Mouse (Mus musculus): ENCODE results near the gene Wdr82. TPM values are rescaled to one million over a fixed set of nuclear protein-coding genes. Genes with fewer than 3 reads are reported as not detected.
A peak's percentile ranks its signal among the peaks of the same experiment; 100 is the strongest.

Gene Wdr82
- polyA plus RNA-seq, 1 experiment from 2014 or later, result 38.1 TPM

- peak overlapping the region; percentile 90 for H3K9ac ChIP-seq
- peak overlapping the region; percentile 69 for H3K4me2 ChIP-seq
- H3K4me3 ChIP-seq (replicated peaks), result peak overlapping the region; percentile 71
- ATAC-seq (ENCODE audit: low FRiP score), result peak; percentile 85
- no peaks in the 10 kb centered on the region for H3K9me3 ChIP-seq
- H3K27me3 ChIP-seq, result peaks cover 49% of the 10 kb centered on the region
- H3K4me1 ChIP-seq, result peaks cover 50% of the 10 kb centered on the region
- WGBS, result under 1% methylated on average over 36 of the region's 36 CpGs
- peak overlapping the region; percentile 89 for H3K27ac ChIP-seq
- H3K36me3 ChIP-seq (replicated peaks), result peaks cover 27% of the 10 kb centered on the region
Observed at GRCm38 (mm10) chr9:106148541-106149398, 22.0 kb upstream of the Wdr82 start.

DNA sequence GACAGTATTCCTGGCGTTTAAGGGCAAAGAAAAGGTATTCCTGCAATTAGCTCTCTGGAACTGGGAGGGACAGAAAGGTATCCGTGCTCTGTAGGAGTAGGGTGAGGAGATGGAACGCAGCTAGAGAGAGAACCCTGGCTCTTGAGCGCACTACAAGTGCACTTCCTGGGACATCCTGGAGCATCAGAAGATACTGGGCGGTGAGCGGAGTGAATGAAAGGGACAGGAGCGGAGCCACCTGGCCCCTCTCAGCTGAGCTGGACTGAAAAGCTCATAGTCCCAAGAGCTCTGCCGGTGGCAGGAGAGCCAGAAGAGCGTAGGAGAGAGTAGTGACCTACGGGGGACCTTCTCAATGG, 21.4 kb upstream of the Wdr82 start:
- peak overlapping the region; percentile 89 for H3K27ac ChIP-seq
- peak overlapping the region; percentile 69 for H3K4me2 ChIP-seq
- peaks cover 45% of the 10 kb centered on the region for H3K4me1 ChIP-seq
- H3K9me3 ChIP-seq, result no peaks in the 10 kb centered on the region
- peaks cover 44% of the 10 kb centered on the region for H3K27me3 ChIP-seq
- peak overlapping the region; percentile 90 for H3K9ac ChIP-seq
- peaks cover 32% of the 10 kb centered on the region for H3K36me3 ChIP-seq (replicated peaks)
- peak overlapping the region; percentile 71 for H3K4me3 ChIP-seq (replicated peaks)
- WGBS, result 5% methylated on average over 10 of the region's 10 CpGs
- no peak for ATAC-seq (ENCODE audit: low FRiP score)

DNA sequence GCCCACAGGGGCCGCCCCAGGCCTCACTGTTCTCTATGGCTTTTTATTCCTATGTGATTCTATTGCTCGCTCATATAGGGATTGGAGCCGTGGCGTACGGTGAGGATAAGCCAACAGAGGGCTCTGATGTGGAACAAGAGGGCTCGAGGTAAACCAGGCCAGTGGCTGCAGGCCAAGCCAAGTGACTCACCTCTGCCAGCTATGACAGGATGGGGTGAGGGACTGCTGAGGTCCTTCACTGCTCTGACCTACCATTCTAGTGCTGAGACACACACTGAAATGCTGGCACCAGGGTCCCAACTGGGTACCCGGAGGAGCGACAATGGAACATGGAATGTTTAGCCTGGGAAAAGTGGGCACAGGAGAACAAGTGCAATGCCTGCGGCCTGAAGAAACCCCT, 16.6 kb upstream of the Wdr82 start:
- no peak for ATAC-seq (ENCODE audit: low FRiP score)
- peaks cover 55% of the 10 kb centered on the region for H3K4me1 ChIP-seq

DNA sequence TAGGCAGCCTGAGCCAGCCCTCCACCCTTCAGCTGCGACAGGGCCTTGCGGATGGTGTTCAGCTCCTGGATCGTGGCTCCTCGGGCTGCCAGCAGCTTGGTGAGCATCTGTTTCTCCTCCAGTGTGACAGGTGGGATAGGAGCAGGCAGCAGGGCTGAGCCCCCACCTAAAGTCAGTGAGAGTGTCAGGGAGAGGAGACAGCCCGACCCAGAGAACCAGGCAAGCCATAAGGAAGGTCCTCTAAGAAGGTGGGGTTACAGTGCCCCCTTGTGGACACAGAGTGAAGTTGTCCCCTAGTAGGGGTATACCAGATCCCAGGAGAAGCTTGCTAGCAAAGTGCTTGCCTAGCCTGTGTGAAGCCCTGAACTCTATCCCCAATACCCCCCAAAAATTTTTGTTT, 14.3 kb upstream of the Wdr82 start:
- H3K4me2 ChIP-seq, result no peak overlapping the region
- no peak overlapping the region for H3K4me3 ChIP-seq (replicated peaks)
- peaks cover 6% of the 10 kb centered on the region; the same call in 1 of the 2 replicates for H3K27me3 ChIP-seq
- H3K9ac ChIP-seq, result no peak overlapping the region
- H3K4me1 ChIP-seq, result peaks cover 42% of the 10 kb centered on the region
- peaks cover 25% of the 10 kb centered on the region for H3K36me3 ChIP-seq (replicated peaks)
- peak; percentile 65 for ATAC-seq (ENCODE audit: low FRiP score)
- H3K9me3 ChIP-seq, result no peaks in the 10 kb centered on the region
- peak overlapping the region; percentile 79; the same call in 1 of the 2 replicates for H3K27ac ChIP-seq
- WGBS, result 54% methylated on average over 5 of the region's 5 CpGs

More for the DNA sequence above, 16.6 kb upstream of the Wdr82 start:
- Histone ChIP-seq H3K36me3 (replicated peaks) (peaks cover 32% of the 10 kb centered on the region), H3K9me3 (no peaks in the 10 kb centered on the region), H3K27ac (peak overlapping the region; percentile 48), H3K27me3 (peaks cover 15% of the 10 kb centered on the region; the same call in 1 of the 2 replicates), H3K4me2 (no peak overlapping the region), H3K9ac (no peak overlapping the region), H3K4me3 (replicated peaks) (no peak overlapping the region)
- WGBS, result 90% methylated on average over 9 of the region's 9 CpGs

GRCm38 (mm10) chr9:106156921-106157622, 13.7 kb upstream of the Wdr82 start:
- WGBS, result 78% methylated on average over 21 of the region's 21 CpGs
- Histone ChIP-seq H3K9me3 (no peaks in the 10 kb centered on the region), H3K4me2 (no peak overlapping the region), H3K4me3 (replicated peaks) (no peak overlapping the region), H3K9ac (peak overlapping the region; percentile 13; the same call in 1 of the 2 replicates), H3K27ac (0 out of 2 replicates have a peak overlapping the region, but pooled peaks have one; percentile 5), H3K27me3 (peaks cover 12% of the 10 kb centered on the region), H3K36me3 (replicated peaks) (peaks cover 21% of the 10 kb centered on the region), H3K4me1 (peaks cover 39% of the 10 kb centered on the region)
- peak; percentile 12; the same call in 1 of the 2 replicates for ATAC-seq (ENCODE audit: low FRiP score)

- no peak for ATAC-seq (ENCODE audit: low FRiP score)
- H3K27ac ChIP-seq, result no peak overlapping the region
- H3K36me3 ChIP-seq (replicated peaks), result peaks cover 16% of the 10 kb centered on the region
- 85% methylated on average over 10 of the region's 10 CpGs for WGBS
- peaks cover 37% of the 10 kb centered on the region for H3K4me1 ChIP-seq
- H3K4me2 ChIP-seq, result no peak overlapping the region
- H3K4me3 ChIP-seq (replicated peaks), result no peak overlapping the region
- H3K27me3 ChIP-seq, result peaks cover 12% of the 10 kb centered on the region
- no peaks in the 10 kb centered on the region for H3K9me3 ChIP-seq
- H3K9ac ChIP-seq, result peak overlapping the region; percentile 13; the same call in 1 of the 2 replicates
Observed at GRCm38 (mm10) chr9:106157623-106157925, 13.2 kb upstream of the Wdr82 start.

GRCm38 (mm10) chr9:106158037-106158491, 12.7 kb upstream of the Wdr82 start, which contains the start of gene Glyctk:
TSS of gene Glyctk (minus strand) at chr9:106158138.
- Histone ChIP-seq H3K36me3 (replicated peaks) (peaks cover 11% of the 10 kb centered on the region; the same call in 1 of the 2 replicates), H3K9me3 (no peaks in the 10 kb centered on the region), H3K27ac (0 out of 2 replicates have a peak within 1 kb of the TSS, but pooled peaks have one; percentile 5), H3K9ac (peak within 1 kb of the TSS; percentile 13; the same call in 1 of the 2 replicates), H3K27me3 (peaks cover 12% of the 10 kb centered on the region), H3K4me2 (no peak within 1 kb of the TSS), H3K4me1 (peaks cover 37% of the 10 kb centered on the region), H3K4me3 (replicated peaks) (no peak within 1 kb of the TSS)
- WGBS, result 85% methylated on average over 6 of the region's 6 CpGs
- ATAC-seq (ENCODE audit: low FRiP score), result no peak

DNA sequence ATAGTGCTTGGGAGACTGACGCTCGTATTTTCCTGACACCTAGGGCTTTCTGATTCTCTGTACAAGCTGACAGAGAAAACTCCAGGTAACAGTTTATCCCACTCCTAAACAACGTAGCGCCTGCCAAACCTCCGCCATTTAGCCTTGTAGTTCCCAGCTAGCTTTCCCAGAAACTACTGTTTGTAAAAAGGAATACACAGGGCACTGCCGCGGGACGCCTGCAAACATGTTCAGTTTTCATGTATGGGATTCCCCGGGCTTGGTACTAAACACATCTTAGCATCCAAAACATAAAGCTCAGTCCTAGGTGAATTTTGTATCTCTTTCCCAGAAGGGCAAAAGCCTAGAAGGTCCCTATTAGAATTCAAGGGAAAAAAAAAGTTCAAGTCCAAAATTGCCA, 11.5 kb upstream of the Wdr82 start:
- 0 out of 2 replicates have a peak, but pooled peaks cover under 1% of the 10 kb centered on the region for H3K36me3 ChIP-seq (replicated peaks)
- no peaks in the 10 kb centered on the region for H3K9me3 ChIP-seq
- H3K27me3 ChIP-seq, result peaks cover 12% of the 10 kb centered on the region
- H3K9ac ChIP-seq, result no peak overlapping the region
- no peak for ATAC-seq (ENCODE audit: low FRiP score)
- peaks cover 34% of the 10 kb centered on the region for H3K4me1 ChIP-seq
- H3K27ac ChIP-seq, result no peak overlapping the region
- H3K4me3 ChIP-seq (replicated peaks), result no peak overlapping the region
- H3K4me2 ChIP-seq, result peak overlapping the region; percentile 57
- WGBS, result 84% methylated on average over 9 of the region's 9 CpGs

- peak overlapping the region; percentile 57 for H3K4me2 ChIP-seq
- H3K9ac ChIP-seq, result peak overlapping the region; percentile 53
- no peaks in the 10 kb centered on the region for H3K9me3 ChIP-seq
- H3K27me3 ChIP-seq, result peaks cover 12% of the 10 kb centered on the region
- H3K4me3 ChIP-seq (replicated peaks), result peak overlapping the region; percentile 52
- peak; percentile 72 for ATAC-seq (ENCODE audit: low FRiP score)
- peak overlapping the region; percentile 94 for H3K27ac ChIP-seq
- H3K4me1 ChIP-seq, result peaks cover 31% of the 10 kb centered on the region
- 5% methylated on average over 24 of the region's 24 CpGs for WGBS
- no peaks in the 10 kb centered on the region for H3K36me3 ChIP-seq (replicated peaks)
Observed at GRCm38 (mm10) chr9:106159784-106160301, 10.9 kb upstream of the Wdr82 start.

- Histone ChIP-seq H3K9ac (peak overlapping the region; percentile 53; the same call in 1 of the 2 replicates), H3K4me2 (peak overlapping the region; percentile 57), H3K9me3 (no peaks in the 10 kb centered on the region), H3K27me3 (peaks cover 11% of the 10 kb centered on the region), H3K4me3 (replicated peaks) (peak overlapping the region; percentile 52), H3K4me1 (peaks cover 25% of the 10 kb centered on the region), H3K27ac (peak overlapping the region; percentile 94), H3K36me3 (replicated peaks) (no peaks in the 10 kb centered on the region)
- 48% methylated on average over 5 of the region's 5 CpGs for WGBS
- ATAC-seq (ENCODE audit: low FRiP score), result no peak
Observed at GRCm38 (mm10) chr9:106160426-106160825, 10.3 kb upstream of the Wdr82 start.

DNA sequence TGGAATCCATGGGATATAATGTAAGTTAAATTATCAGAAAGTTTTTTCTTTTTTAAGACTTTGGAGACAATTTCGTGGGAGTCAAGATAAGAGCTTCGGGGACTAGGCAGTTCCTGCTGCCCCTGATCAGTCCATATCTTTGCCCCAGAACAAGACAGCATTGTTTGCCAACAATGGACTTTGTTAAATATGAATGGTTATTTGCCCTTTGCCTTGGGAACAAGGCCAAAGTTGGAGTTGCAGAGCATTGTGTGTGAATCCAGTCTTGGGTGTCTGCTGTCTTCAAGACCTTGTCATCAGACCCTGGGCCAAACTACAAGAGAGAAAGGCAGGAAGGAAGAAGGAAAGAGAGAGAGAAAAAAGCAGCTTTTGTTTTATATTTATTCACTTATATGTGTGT, 4.0 kb upstream of the Wdr82 start:
- Histone ChIP-seq H3K27me3 (peaks cover 3% of the 10 kb centered on the region; the same call in 1 of the 2 replicates), H3K4me2 (no peak overlapping the region), H3K9me3 (no peaks in the 10 kb centered on the region), H3K4me3 (replicated peaks) (no peak overlapping the region), H3K9ac (no peak overlapping the region), H3K4me1 (peaks cover 8% of the 10 kb centered on the region), H3K27ac (no peak overlapping the region), H3K36me3 (replicated peaks) (no peaks in the 10 kb centered on the region)
- no peak for ATAC-seq (ENCODE audit: low FRiP score)
- WGBS, result 79% methylated on average over 2 of the region's 2 CpGs

- H3K4me2 ChIP-seq, result no peak overlapping the region
- H3K27ac ChIP-seq, result no peak overlapping the region
- H3K4me1 ChIP-seq, result peaks cover 8% of the 10 kb centered on the region
- no peaks in the 10 kb centered on the region for H3K27me3 ChIP-seq
- 78% methylated on average over 3 of the region's 3 CpGs for WGBS
- no peak overlapping the region for H3K9ac ChIP-seq
- no peak for ATAC-seq (ENCODE audit: low FRiP score)
- H3K36me3 ChIP-seq (replicated peaks), result no peaks in the 10 kb centered on the region
- H3K4me3 ChIP-seq (replicated peaks), result no peak overlapping the region
- no peaks in the 10 kb centered on the region for H3K9me3 ChIP-seq
Observed at GRCm38 (mm10) chr9:106167241-106167640, 3.5 kb upstream of the Wdr82 start.

All from forebrain, embryonic 12.5 days (tissue).